Mouse (Mus musculus) MEL (cell line): ENCODE data around the gene Lgr6. TPM values are rescaled to one million over a fixed set of nuclear protein-coding genes. Genes with fewer than 3 reads are reported as not detected.

ENCODE experiments used
- DNase-seq: peaks from one replicate; pipeline ENCODE4 v3.0.0; 2011; ENCODE audit warnings: low read depth, low spot score
- H3K27ac ChIP-seq: 2 replicates; pipeline ENCODE4 v1.5.1; 2012; ENCODE audit warnings: low read depth, mild to moderate bottlenecking, control low read depth, low read length, moderate library complexity; ENCODE audit not compliant: control insufficient read depth
- H3K27me3 ChIP-seq, 2 experiments: fragments of 150-350 bp in 1 of 2; sonication (generic) in 1 of 2; 2 replicates each; pipeline ENCODE4 v1.6.1; 2012; ENCODE audit warnings: low read length in 2 of 2, mild to moderate bottlenecking in 2 of 2, improper control_type of control experiment in 1 of 2, moderate library complexity in 1 of 2; ENCODE audit not compliant: insufficient read depth in 2 of 2, control insufficient read depth in 1 of 2
- H3K36me3 ChIP-seq, 2 experiments: 2 replicates each; pipeline ENCODE4 v1.6.1; 2012 to 2014; ENCODE audit warnings: low read length in 2 of 2, improper control_type of control experiment in 1 of 2, inconsistent platforms in 1 of 2, mild to moderate bottlenecking in 1 of 2; ENCODE audit not compliant: insufficient read depth in 2 of 2, control insufficient read depth in 1 of 2
- H3K4me1 ChIP-seq, 2 experiments: fragments of 150-350 bp in 1 of 2; sonication (generic) in 1 of 2; 2 replicates each; pipeline ENCODE4 v1.6.1; 2012; ENCODE audit warnings: low read length in 2 of 2, improper control_type of control experiment in 1 of 2, mild to moderate bottlenecking in 1 of 2; ENCODE audit not compliant: insufficient read depth in 2 of 2, control insufficient read depth in 1 of 2
- H3K4me3 ChIP-seq, 2 experiments: fragments of 150-350 bp in 1 of 2; sonication (generic) in 1 of 2; 2 replicates each; pipeline ENCODE4 v1.5.1; 2012; ENCODE audit warnings: low read depth in 2 of 2, low read length in 2 of 2, mild to moderate bottlenecking in 2 of 2, moderate library complexity in 2 of 2, control low read depth in 1 of 2, improper control_type of control experiment in 1 of 2; ENCODE audit not compliant: control insufficient read depth in 1 of 2, insufficient read depth in 1 of 2
- H3K79me2 ChIP-seq: 2 replicates; pipeline ENCODE4 v1.6.1; 2012; ENCODE audit warnings: mild to moderate bottlenecking, low read length, moderate library complexity; ENCODE audit not compliant: control insufficient read depth, poor library complexity, insufficient read depth
- H3K9ac ChIP-seq: 2 replicates; pipeline ENCODE4 v1.6.1; 2012; ENCODE audit warnings: low read depth, mild to moderate bottlenecking, control low read depth, low read length, moderate library complexity; ENCODE audit not compliant: control insufficient read depth, poor library complexity, severe bottlenecking
- H3K9me3 ChIP-seq: fragments of 150-350 bp; sonication (generic); replicated peaks from 2 replicates; pipeline ENCODE4 v1.6.1; 2012; ENCODE audit warnings: mild to moderate bottlenecking, low read length, improper control_type of control experiment, moderate library complexity; ENCODE audit not compliant: insufficient read depth
- CHD2 ChIP-seq: IDR thresholded peaks from 2 replicates; pipeline ENCODE4 v1.6.1; 2011; ENCODE audit warnings: low read length, improper control_type of control experiment
- CTCF ChIP-seq, 3 experiments: IDR thresholded peaks in 2 of 3; conservative IDR thresholded peaks in 1 of 3; 2 replicates each; pipeline ENCODE4 v1.5.1; 2011 to 2012; ENCODE audit warnings: low read length in 3 of 3, low read depth in 2 of 3, mild to moderate bottlenecking in 2 of 3, improper control_type of control experiment in 1 of 3, inconsistent platforms in 1 of 3, mixed read lengths in 1 of 3, moderate library complexity in 1 of 3; ENCODE audit not compliant: control insufficient read depth in 1 of 3, insufficient read depth in 1 of 3, poor library complexity in 1 of 3, severe bottlenecking in 1 of 3
- ELF1 ChIP-seq: IDR thresholded peaks from 2 replicates; pipeline ENCODE4 v1.6.1; 2014; ENCODE audit warnings: low read depth, mild to moderate bottlenecking, inconsistent platforms, low read length, improper control_type of control experiment, moderate library complexity
- EP300 ChIP-seq, 2 experiments: IDR thresholded peaks; 2 replicates each; pipeline ENCODE4 v1.6.1; 2011; ENCODE audit warnings: improper control_type of control experiment in 2 of 2, low read length in 2 of 2, low read depth in 1 of 2, mild to moderate bottlenecking in 1 of 2
- ETS1 ChIP-seq: IDR thresholded peaks from 2 replicates; pipeline ENCODE4 v1.6.1; 2012; ENCODE audit warnings: low read depth, mild to moderate bottlenecking, inconsistent platforms, low read length, improper control_type of control experiment, moderate library complexity
- GABPA ChIP-seq: IDR thresholded peaks from 2 replicates; pipeline ENCODE4 v1.6.1; 2012; ENCODE audit warnings: low read depth, mild to moderate bottlenecking, inconsistent platforms, low read length, improper control_type of control experiment, moderate library complexity
- HCFC1 ChIP-seq: IDR thresholded peaks from 2 replicates; pipeline ENCODE4 v1.6.1; 2012; ENCODE audit warnings: low read depth, mild to moderate bottlenecking, inconsistent platforms, low read length, improper control_type of control experiment, moderate library complexity
- KAT2A ChIP-seq: conservative IDR thresholded peaks from 2 replicates; pipeline ENCODE4 v1.6.1; 2012; ENCODE audit warnings: low read depth, low read length, improper control_type of control experiment, inconsistent platforms
- MAX ChIP-seq: IDR thresholded peaks from 2 replicates; pipeline ENCODE4 v1.6.1; 2011; ENCODE audit warnings: low read length, improper control_type of control experiment
- MEF2A ChIP-seq: IDR thresholded peaks from 2 replicates; pipeline ENCODE4 v1.6.1; 2014; ENCODE audit warnings: low read depth, mild to moderate bottlenecking, inconsistent platforms, low read length, improper control_type of control experiment; ENCODE audit not compliant: poor library complexity, insufficient replicate concordance, severe bottlenecking; ENCODE audit errors: extremely low read depth
- MXI1 ChIP-seq: IDR thresholded peaks from 2 replicates; pipeline ENCODE4 v1.6.1; 2011; ENCODE audit warnings: mild to moderate bottlenecking, low read depth, low read length, improper control_type of control experiment
- MYB ChIP-seq: IDR thresholded peaks from 2 replicates; pipeline ENCODE4 v1.6.1; 2011; ENCODE audit warnings: mild to moderate bottlenecking, low read depth, low read length, improper control_type of control experiment
- MYC ChIP-seq: IDR thresholded peaks from 2 replicates; pipeline ENCODE4 v1.6.1; 2011; ENCODE audit warnings: low read depth, mild to moderate bottlenecking, low read length, improper control_type of control experiment, moderate library complexity
- NELFE ChIP-seq: IDR thresholded peaks from 2 replicates; pipeline ENCODE4 v1.6.1; 2011; ENCODE audit warnings: low read depth, low read length, improper control_type of control experiment
- NRF1 ChIP-seq: IDR thresholded peaks from 2 replicates; pipeline ENCODE4 v1.6.1; 2014; ENCODE audit warnings: low read depth, mild to moderate bottlenecking, inconsistent platforms, low read length, improper control_type of control experiment, moderate library complexity; ENCODE audit not compliant: poor library complexity, insufficient read depth, severe bottlenecking
- POLR2AphosphoS2 ChIP-seq: IDR thresholded peaks from 2 replicates; pipeline ENCODE4 v1.6.1; 2011; ENCODE audit warnings: low read length, improper control_type of control experiment
- POLR2AphosphoS5 ChIP-seq: IDR thresholded peaks from 2 replicates; pipeline ENCODE4 v1.6.1; 2012; ENCODE audit warnings: low read depth, borderline replicate concordance, mild to moderate bottlenecking, inconsistent platforms, low read length, moderate library complexity, mixed read lengths
- RAD21 ChIP-seq: IDR thresholded peaks from 2 replicates; pipeline ENCODE4 v1.6.1; 2011; ENCODE audit warnings: mild to moderate bottlenecking, low read depth, low read length, improper control_type of control experiment
- SIN3A ChIP-seq: IDR thresholded peaks from 2 replicates; pipeline ENCODE4 v1.6.1; 2012; ENCODE audit warnings: low read length, improper control_type of control experiment, inconsistent platforms
- SMC3 ChIP-seq: IDR thresholded peaks from 2 replicates; pipeline ENCODE4 v1.6.1; 2011; ENCODE audit warnings: low read depth, low read length, improper control_type of control experiment
- TAL1 ChIP-seq: IDR thresholded peaks from 2 replicates; pipeline ENCODE4 v1.6.1; 2012; ENCODE audit warnings: mild to moderate bottlenecking, inconsistent platforms, low read length, moderate library complexity, mixed read lengths
- TBP ChIP-seq: IDR thresholded peaks from 2 replicates; pipeline ENCODE4 v1.8.0; 2011; ENCODE audit warnings: low read depth, low read length, improper control_type of control experiment
- TCF12 ChIP-seq: IDR thresholded peaks from 2 replicates; pipeline ENCODE4 v1.6.1; 2014; ENCODE audit warnings: low read depth, mild to moderate bottlenecking, inconsistent platforms, low read length, improper control_type of control experiment, moderate library complexity
- UBTF ChIP-seq: IDR thresholded peaks from 2 replicates; pipeline ENCODE4 v1.6.1; 2012; ENCODE audit warnings: low read depth, mild to moderate bottlenecking, inconsistent platforms, low read length, improper control_type of control experiment, moderate library complexity, borderline replicate concordance; ENCODE audit not compliant: insufficient read depth
- USF2 ChIP-seq, 2 experiments: IDR thresholded peaks; 2 replicates each; pipeline ENCODE4 v1.6.1; 2011 to 2012; ENCODE audit warnings: improper control_type of control experiment in 2 of 2, low read length in 2 of 2, borderline replicate concordance in 1 of 2, inconsistent platforms in 1 of 2, low read depth in 1 of 2, mild to moderate bottlenecking in 1 of 2; ENCODE audit not compliant: insufficient read depth in 1 of 2
- ZC3H11A ChIP-seq: IDR thresholded peaks from 2 replicates; pipeline ENCODE4 v1.6.1; 2012; ENCODE audit warnings: low read depth, mild to moderate bottlenecking, inconsistent platforms, low read length, improper control_type of control experiment
- ZKSCAN1 ChIP-seq: IDR thresholded peaks from 2 replicates; pipeline ENCODE4 v1.6.1; 2012; ENCODE audit warnings: low read depth, mild to moderate bottlenecking, inconsistent platforms, low read length, improper control_type of control experiment, moderate library complexity
- ZMIZ1 ChIP-seq: IDR thresholded peaks from 2 replicates; pipeline ENCODE4 v1.6.1; 2012; ENCODE audit warnings: low read depth, mild to moderate bottlenecking, inconsistent platforms, low read length, improper control_type of control experiment, moderate library complexity
- ZNF384 ChIP-seq: IDR thresholded peaks from 2 replicates; pipeline ENCODE4 v1.6.1; 2012; ENCODE audit warnings: low read depth, mild to moderate bottlenecking, inconsistent platforms, low read length, improper control_type of control experiment
- polyA plus RNA-seq, 2 experiments: library from polyadenylated mRNA; stranded (reverse) in 1 of 2; unstranded in 1 of 2; fragments of >175 nt in 1 of 2; fragments of >200 nt in 1 of 2; gene quantifications; 2 replicates each; pipeline versions ENCODE4 v1.2.1 to v1.2.4; 2012; ENCODE audit warnings: low replicate concordance in 2 of 2, low read depth in 1 of 2; ENCODE audit not compliant: insufficient read length in 2 of 2, insufficient read depth in 1 of 2, missing spikeins in 1 of 2
- total RNA-seq: library from RNA; depleted of rRNA; stranded (reverse); fragments of 300-350 nt; gene quantifications from 2 replicates; pipeline ENCODE4 v1.2.3, GENCODE M21; 2012; rRNA removed

Gene Lgr6
- total RNA-seq = 0.04 and 0.07 TPM in 2 replicates
- polyA plus RNA-seq = under 1 TPM in 1 of 2 experiments, not detected in 1; 0.10 TPM

DNA sequence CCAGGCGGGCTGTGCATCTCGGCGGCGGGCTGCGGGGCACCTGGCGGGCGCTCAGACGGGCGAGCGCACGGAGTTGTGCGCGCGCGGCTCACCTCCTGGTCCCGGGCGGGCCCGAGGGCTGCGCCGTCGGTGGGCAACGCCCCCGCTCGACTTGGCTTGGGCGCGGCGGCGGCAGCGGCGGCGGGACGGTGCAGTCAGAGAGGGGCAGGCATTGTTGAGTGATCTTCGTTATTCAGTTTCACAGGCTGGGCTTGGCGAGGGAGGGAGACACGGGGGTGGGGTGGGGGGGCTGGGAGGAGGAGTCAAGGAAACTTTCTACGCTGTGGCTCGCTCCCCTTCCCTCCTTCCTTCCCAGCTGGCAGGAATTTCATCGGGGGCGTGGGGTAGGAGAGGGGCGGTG lies at the start of gene Lgr6:
Gene Lgr6, minus strand, starts transcription at position 153 of the 400 bp plus-strand sequence.
- Histone ChIP-seq H3K79me2 (no peaks in the 10 kb centered on the region), H3K9ac (peak within 1 kb of the TSS; percentile 14; the same call in 1 of the 2 replicates), H3K27ac (no peak within 1 kb of the TSS), H3K27me3 (no peaks in the 10 kb centered on the region), H3K9me3 (no peaks in the 10 kb centered on the region), H3K4me1 (peaks cover 0 to 9% of the 10 kb centered on the region in 2 experiments; a peak in 2 of 4 replicates), H3K4me3 (peak within 1 kb of the TSS; percentile 20 to 40; a peak in 3 of 4 replicates), H3K36me3 (0 out of 4 replicates have a peak, but pooled peaks cover 0 to 4% of the 10 kb centered on the region in 2 experiments)
- no peak for TF ChIP-seq MYC
- TF ChIP-seq POLR2AphosphoS5 = no peak
- no peak for TF ChIP-seq CHD2
- no peak for TF ChIP-seq NRF1
- TF ChIP-seq CTCF (IDR thresholded peaks at IDR 0.05 in 2 of 3, conservative IDR thresholded peaks at IDR 0.05 in 1 of 3; ENCODE audit: control insufficient read depth in 1 of 3, insufficient read depth in 1 of 3, low read depth in 2 of 3, low read length in 3 of 3, poor library complexity in 1 of 3, severe bottlenecking in 1 of 3) = no peak
- no peak for TF ChIP-seq ZMIZ1
- TF ChIP-seq TAL1 = no peak
- TF ChIP-seq TCF12 = no peak
- TF ChIP-seq ETS1 = no peak
- TF ChIP-seq ZNF384 = no peak
- TF ChIP-seq MAX = no peak
- peak; percentile 26 for DNase-seq

GRCm38 (mm10) chr1:135154411-135154959 lies 49.4 kb upstream of the Lgr6 start:
- Histone ChIP-seq H3K79me2 (peaks cover 1% of the 10 kb centered on the region), H3K36me3 (peaks cover 2 to 4% of the 10 kb centered on the region in 2 experiments; a peak in 3 of 4 replicates), H3K27ac (no peak overlapping the region), H3K9ac (no peak overlapping the region), H3K9me3 (no peaks in the 10 kb centered on the region), H3K4me3 (no peak overlapping the region), H3K27me3 (no peaks in the 10 kb centered on the region), H3K4me1 (peaks cover 0 to 8% of the 10 kb centered on the region in 2 experiments; a peak in 1 of 4 replicates)
- DNase-seq = peak; percentile 87
- TF ChIP-seq ZKSCAN1 = no peak
- no peak for TF ChIP-seq UBTF
- TF ChIP-seq ELF1 = no peak
- TF ChIP-seq GABPA = no peak
- no peak for TF ChIP-seq TBP
- peak; percentile 76 to 84 (median 80) for TF ChIP-seq CTCF (IDR thresholded peaks at IDR 0.05 in 2 of 3, conservative IDR thresholded peaks at IDR 0.05 in 1 of 3; ENCODE audit: control insufficient read depth in 1 of 3, insufficient read depth in 1 of 3, low read depth in 2 of 3, low read length in 3 of 3, poor library complexity in 1 of 3, severe bottlenecking in 1 of 3)
- no peak for TF ChIP-seq POLR2AphosphoS2
- TF ChIP-seq MEF2A = no peak
- TF ChIP-seq SIN3A = 0 out of 2 replicates have a peak, but pooled peaks have one; percentile 36
- no peak for TF ChIP-seq ZNF384
- no peak for TF ChIP-seq MYB
- TF ChIP-seq USF2 (IDR thresholded peaks at IDR 0.05; ENCODE audit: borderline replicate concordance in 1 of 2, insufficient read depth in 1 of 2, low read depth in 1 of 2, low read length in 2 of 2) = no peak
- peak; percentile 61 for TF ChIP-seq ZC3H11A
- TF ChIP-seq NRF1 = no peak
- TF ChIP-seq MYC = 0 out of 2 replicates have a peak, but pooled peaks have one; percentile 39
- no peak for TF ChIP-seq NELFE
- no peak for TF ChIP-seq EP300 (IDR thresholded peaks at IDR 0.05; ENCODE audit: low read depth in 1 of 2, low read length in 2 of 2)
- peak; percentile 68 for TF ChIP-seq RAD21
- peak; percentile 88 for TF ChIP-seq SMC3
- TF ChIP-seq MXI1 = no peak
- TF ChIP-seq KAT2A = no peak
- TF ChIP-seq HCFC1 = no peak
